Mouse (Mus musculus) neural tube, embryonic 14.5 days (tissue): ENCODE measurements at regions not wholly inside any gene's neighbourhood (a gene's known extent, or its start where the extent isn't known, plus 50 kb on each side); places are given as distances from the start of the nearest gene placed in this dataset.

ENCODE experiments used
- ATAC-seq: fragments of 200-750 bp; cut with Nextera tagmentation; 2 replicates; pipeline ENCODE4 v1.8.0; 2017; ENCODE audit warnings: low read depth, mild to moderate bottlenecking, moderate TSS enrichment, moderate library complexity
- H3K27ac ChIP-seq: fragments of 300-500 bp; sonication (generic); 2 replicates; pipeline ENCODE4 v1.5.1; 2014; ENCODE audit warnings: low read depth, mild to moderate bottlenecking, control low read depth, low read length, moderate library complexity, mixed read lengths
- H3K27me3 ChIP-seq: fragments of 300-500 bp; sonication (generic); 2 replicates; pipeline ENCODE4 v1.6.1; 2014; ENCODE audit warnings: low read length; ENCODE audit not compliant: control insufficient read depth, insufficient read depth
- H3K36me3 ChIP-seq: fragments of 300-500 bp; sonication (generic); 2 replicates; pipeline ENCODE4 v1.6.1; 2014; ENCODE audit warnings: low read length, mixed read lengths; ENCODE audit not compliant: control insufficient read depth, insufficient read depth
- H3K4me1 ChIP-seq: fragments of 300-500 bp; sonication (generic); 2 replicates; pipeline ENCODE4 v1.6.1; 2014; ENCODE audit warnings: low read length; ENCODE audit not compliant: control insufficient read depth, insufficient read depth
- H3K4me2 ChIP-seq: fragments of 300-500 bp; sonication (generic); 2 replicates; pipeline ENCODE4 v1.6.1; 2014; ENCODE audit warnings: mild to moderate bottlenecking, low read depth, low read length, control low read depth
- H3K4me3 ChIP-seq: fragments of 300-500 bp; sonication (generic); 2 replicates; pipeline ENCODE4 v1.5.1; 2014; ENCODE audit warnings: low read depth, low read length, control low read depth, mixed read lengths
- H3K9ac ChIP-seq: fragments of 300-500 bp; sonication (generic); replicated peaks from 2 replicates; pipeline ENCODE4 v1.6.1; 2014; ENCODE audit warnings: low read depth, mild to moderate bottlenecking, control low read depth, low read length, mixed read lengths
- H3K9me3 ChIP-seq: fragments of 300-500 bp; sonication (generic); 2 replicates; pipeline ENCODE4 v1.6.1; 2016; ENCODE audit warnings: low read length; ENCODE audit not compliant: control insufficient read depth
- WGBS: fragments of 180-500 bp; shearing (Covaris S2); extraction: QIAGEN DNeasy Blood & Tissue Kit; methylation state at CpG from one replicate; pipeline ENCODE4 v1.1.7; 2014; 5-methylcytosine and 5-hydroxymethylcytosine counted together

GRCm38 (mm10) chr4:47693221-47693620 lies 218.8 kb downstream of the Sec61b start:
- no peak for ATAC-seq
- Histone ChIP-seq H3K4me1 (no peaks in the 10 kb centered on the region), H3K4me2 (no peak overlapping the region), H3K27me3 (no peaks in the 10 kb centered on the region), H3K4me3 (no peak overlapping the region), H3K9ac (no peak overlapping the region), H3K36me3 (no peaks in the 10 kb centered on the region), H3K9me3 (no peaks in the 10 kb centered on the region), H3K27ac (no peak overlapping the region)
- WGBS: 86% methylated on average over 12 of the region's 12 CpGs

GRCm38 (mm10) chr4:47697071-47697470 lies 222.6 kb downstream of the Sec61b start:
- Histone ChIP-seq H3K9ac (no peak overlapping the region), H3K27ac (no peak overlapping the region), H3K4me2 (no peak overlapping the region), H3K36me3 (no peaks in the 10 kb centered on the region), H3K4me3 (no peak overlapping the region), H3K9me3 (no peaks in the 10 kb centered on the region), H3K27me3 (no peaks in the 10 kb centered on the region), H3K4me1 (no peaks in the 10 kb centered on the region)
- no peak for ATAC-seq
- WGBS: 92% methylated on average over 4 of the region's 4 CpGs

- WGBS: 49% methylated on average over 4 of the region's 4 CpGs
- peak; percentile 73 for ATAC-seq
Measured at GRCm38 (mm10) chr4:47698514-47698913, 224.1 kb downstream of the Sec61b start.

GRCm38 (mm10) chr4:47698926-47699325 lies 224.5 kb downstream of the Sec61b start:
- H3K4me1 ChIP-seq: no peaks in the 10 kb centered on the region
- no peak overlapping the region for H3K4me2 ChIP-seq
- H3K9me3 ChIP-seq: no peaks in the 10 kb centered on the region
- no peak overlapping the region for H3K9ac ChIP-seq
- H3K4me3 ChIP-seq: no peak overlapping the region
- peak overlapping the region; percentile 60; the same call in 1 of the 2 replicates for H3K27ac ChIP-seq
- WGBS: 37% methylated on average over 4 of the region's 4 CpGs
- ATAC-seq: peak; percentile 60; the same call in 1 of the 2 replicates
- H3K36me3 ChIP-seq: no peaks in the 10 kb centered on the region
- no peaks in the 10 kb centered on the region for H3K27me3 ChIP-seq

More at GRCm38 (mm10) chr4:47698514-47698913, 224.1 kb downstream of the Sec61b start:
- H3K9ac ChIP-seq: no peak overlapping the region
- no peaks in the 10 kb centered on the region for H3K4me1 ChIP-seq
- no peak overlapping the region for H3K4me2 ChIP-seq
- H3K9me3 ChIP-seq: no peaks in the 10 kb centered on the region
- peak overlapping the region; percentile 60; the same call in 1 of the 2 replicates for H3K27ac ChIP-seq
- H3K4me3 ChIP-seq: no peak overlapping the region
- no peaks in the 10 kb centered on the region for H3K27me3 ChIP-seq
- no peaks in the 10 kb centered on the region for H3K36me3 ChIP-seq

GRCm38 (mm10) chr4:47703501-47703900 lies 229.0 kb downstream of the Sec61b start:
- ATAC-seq: no peak
- Histone ChIP-seq H3K9ac (no peak overlapping the region), H3K4me1 (no peaks in the 10 kb centered on the region), H3K9me3 (no peaks in the 10 kb centered on the region), H3K27ac (no peak overlapping the region), H3K4me2 (no peak overlapping the region), H3K27me3 (no peaks in the 10 kb centered on the region), H3K36me3 (no peaks in the 10 kb centered on the region), H3K4me3 (no peak overlapping the region)
- WGBS: 95% methylated on average over 2 of the region's 2 CpGs

GRCm38 (mm10) chr4:47704607-47705006 lies 230.1 kb downstream of the Sec61b start:
- Histone ChIP-seq H3K9me3 (no peaks in the 10 kb centered on the region), H3K9ac (no peak overlapping the region), H3K4me1 (no peaks in the 10 kb centered on the region), H3K27me3 (no peaks in the 10 kb centered on the region), H3K4me2 (no peak overlapping the region), H3K4me3 (no peak overlapping the region), H3K36me3 (no peaks in the 10 kb centered on the region), H3K27ac (no peak overlapping the region)
- no peak for ATAC-seq
- WGBS: 82% methylated on average over 4 of the region's 4 CpGs

GRCm38 (mm10) chr4:47707966-47708365 lies 233.5 kb downstream of the Sec61b start:
- Histone ChIP-seq H3K9me3 (no peaks in the 10 kb centered on the region), H3K36me3 (no peaks in the 10 kb centered on the region), H3K4me3 (no peak overlapping the region), H3K9ac (no peak overlapping the region), H3K4me1 (no peaks in the 10 kb centered on the region), H3K27me3 (no peaks in the 10 kb centered on the region), H3K27ac (no peak overlapping the region), H3K4me2 (no peak overlapping the region)
- ATAC-seq: no peak

GRCm38 (mm10) chr4:47713387-47713786 lies 238.9 kb downstream of the Sec61b start:
- Histone ChIP-seq H3K9me3 (no peaks in the 10 kb centered on the region), H3K4me1 (no peaks in the 10 kb centered on the region), H3K9ac (no peak overlapping the region), H3K36me3 (no peaks in the 10 kb centered on the region), H3K27me3 (no peaks in the 10 kb centered on the region), H3K4me3 (no peak overlapping the region), H3K27ac (no peak overlapping the region), H3K4me2 (no peak overlapping the region)
- ATAC-seq: peak; percentile 46; the same call in 1 of the 2 replicates
- WGBS: 67% methylated on average over 7 of the region's 7 CpGs

GRCm38 (mm10) chr4:47724331-47725004 lies 250.0 kb downstream of the Sec61b start:
- H3K27me3 ChIP-seq: no peaks in the 10 kb centered on the region
- H3K4me2 ChIP-seq: no peak overlapping the region
- no peak overlapping the region for H3K9ac ChIP-seq
- H3K36me3 ChIP-seq: no peaks in the 10 kb centered on the region
- H3K4me3 ChIP-seq: no peak overlapping the region
- no peaks in the 10 kb centered on the region for H3K4me1 ChIP-seq
- ATAC-seq: no peak
- H3K9me3 ChIP-seq: 0 out of 2 replicates have a peak, but pooled peaks cover 3% of the 10 kb centered on the region
- WGBS: 8% methylated on average over 8 of the region's 8 CpGs
- no peak overlapping the region for H3K27ac ChIP-seq
